22 mouse cellular contexts compared by ENCODE assay signal in genomic region chr10:14099182-14099581, GRCm38 (mm10).
DNase-seq lines count a peak whose midpoint lies in the region; ATAC-seq and TF ChIP-seq lines count a peak whose summit lies in the region.
"Had no signal": no experiment of that assay in that cellular context is flagged by ENCODE, and none has a peak within 500 bp of the region (broad histone marks: within the 10 kb centered on the region; RNA-seq: fewer than 3 reads in every experiment).

No protein-coding gene starts in this region.

- no peaks in the 10 kb centered on the region for H3K27me3 ChIP-seq in hindbrain, embryonic 16.5 days (replicated peaks; ENCODE audit: control insufficient read depth, insufficient read depth, low read length)
- H3K27me3 ChIP-seq: forebrain, embryonic 13.5 days; hindbrain, embryonic 15.5 days; intestine, embryonic 15.5 days; limb, embryonic 13.5 days; liver, embryonic 12.5 days; midbrain, embryonic 12.5 days had no signal

- H3K27ac ChIP-seq in layer of hippocampus, adult 2 months: peak overlapping the region; percentile 64
- no peak overlapping the region for H3K27ac ChIP-seq in hindbrain, embryonic 16.5 days (ENCODE audit: low read depth, low read length)
- H3K27ac ChIP-seq: forebrain, embryonic 13.5 days; hindbrain, embryonic 15.5 days; intestine, embryonic 15.5 days; limb, embryonic 13.5 days; liver, embryonic 12.5 days; midbrain, embryonic 12.5 days had no signal

- TF ChIP-seq CTCF in layer of hippocampus, adult 2 months (conservative IDR thresholded peaks at IDR 0.05): no peak

- peak in 1 of 2 experiments; percentile 7 for DNase-seq in layer of hippocampus, adult 2 months (ENCODE audit: low spot score in 2 of 2)
- no peak for DNase-seq in layer of hippocampus, adult 8-10 months (ENCODE audit: low spot score in 2 of 2)
- peak; percentile 71 to 83 for DNase-seq in cerebellum, adult 18-20 months
- peak; percentile 90 for DNase-seq in cerebellum, adult 9-11 months
- DNase-seq in skeletal muscle tissue, adult 2 months (ENCODE audit: low read depth, low spot score): peak; percentile 29
- no peak for DNase-seq in spleen, adult 12 weeks (ENCODE audit: low spot score)
- DNase-seq: adrenal gland, postnatal 10 days; gastrocnemius, postnatal 36 days; kidney, adult 9 months; kidney, postnatal 14 days; layer of hippocampus, postnatal 36 days; lung, adult 18-20 months; lung, postnatal 14 days; right cerebral cortex, postnatal 14 days; thymus, postnatal 25 days had no signal

- H3K9me3 ChIP-seq in hindbrain, embryonic 16.5 days (ENCODE audit: control insufficient read depth, low read length): no peaks in the 10 kb centered on the region
- H3K9me3 ChIP-seq: forebrain, embryonic 13.5 days; hindbrain, embryonic 15.5 days; intestine, embryonic 15.5 days; limb, embryonic 13.5 days; liver, embryonic 12.5 days; midbrain, embryonic 12.5 days had no signal

- no peak overlapping the region for H3K9ac ChIP-seq in hindbrain, embryonic 16.5 days (ENCODE audit: low read depth, low read length)
- H3K9ac ChIP-seq: forebrain, embryonic 13.5 days; hindbrain, embryonic 15.5 days; intestine, embryonic 15.5 days; limb, embryonic 13.5 days; liver, embryonic 12.5 days; midbrain, embryonic 12.5 days had no signal

- WGBS in hindbrain, embryonic 16.5 days: 81% methylated on average over 4 of the region's 4 CpGs

- no peak for ATAC-seq in hindbrain, embryonic 16.5 days
- ATAC-seq: forebrain, embryonic 13.5 days; intestine, embryonic 15.5 days; liver, embryonic 12.5 days had no signal

- no peaks in the 10 kb centered on the region for H3K36me3 ChIP-seq in hindbrain, embryonic 16.5 days (ENCODE audit: control insufficient read depth, insufficient read depth, low read length)
- H3K36me3 ChIP-seq: hindbrain, embryonic 15.5 days; intestine, embryonic 15.5 days; limb, embryonic 13.5 days; liver, embryonic 12.5 days; midbrain, embryonic 12.5 days had no signal

- no peaks in the 10 kb centered on the region for H3K4me1 ChIP-seq in hindbrain, embryonic 16.5 days (ENCODE audit: control insufficient read depth, insufficient read depth, low read depth, low read length)
- H3K4me1 ChIP-seq: forebrain, embryonic 13.5 days; hindbrain, embryonic 15.5 days; intestine, embryonic 15.5 days; limb, embryonic 13.5 days; liver, embryonic 12.5 days; midbrain, embryonic 12.5 days had no signal

- H3K4me2 ChIP-seq in hindbrain, embryonic 16.5 days (ENCODE audit: low read length): no peak overlapping the region
- H3K4me2 ChIP-seq: forebrain, embryonic 13.5 days; hindbrain, embryonic 15.5 days; intestine, embryonic 15.5 days; limb, embryonic 13.5 days; liver, embryonic 12.5 days; midbrain, embryonic 12.5 days had no signal

- no peak overlapping the region for H3K4me3 ChIP-seq in layer of hippocampus, adult 2 months
- no peak overlapping the region for H3K4me3 ChIP-seq in hindbrain, embryonic 16.5 days (ENCODE audit: low read length)
- H3K4me3 ChIP-seq: forebrain, embryonic 13.5 days; hindbrain, embryonic 15.5 days; intestine, embryonic 15.5 days; limb, embryonic 13.5 days; liver, embryonic 12.5 days; midbrain, embryonic 12.5 days had no signal

Comparison
In these comparisons a context has a peak if more than half of its experiments do, and no peak if none do; other contexts are left out.
1. DNase-seq: peak in cerebellum, adult 18-20 months (2 of 2), cerebellum, adult 9-11 months (single experiment) and skeletal muscle tissue, adult 2 months (single experiment); none in layer of hippocampus, adult 8-10 months (0 of 2) and spleen, adult 12 weeks (single experiment).